Mouse (Mus musculus): ENCODE measurements around the gene Hist1h2bl.
"Not testable (repeated sequence)": the region's sequence is repeated elsewhere in the genome, so short reads cannot be mapped to it uniquely, and the experiment has no call there.

Gene Hist1h2bl

DNA sequence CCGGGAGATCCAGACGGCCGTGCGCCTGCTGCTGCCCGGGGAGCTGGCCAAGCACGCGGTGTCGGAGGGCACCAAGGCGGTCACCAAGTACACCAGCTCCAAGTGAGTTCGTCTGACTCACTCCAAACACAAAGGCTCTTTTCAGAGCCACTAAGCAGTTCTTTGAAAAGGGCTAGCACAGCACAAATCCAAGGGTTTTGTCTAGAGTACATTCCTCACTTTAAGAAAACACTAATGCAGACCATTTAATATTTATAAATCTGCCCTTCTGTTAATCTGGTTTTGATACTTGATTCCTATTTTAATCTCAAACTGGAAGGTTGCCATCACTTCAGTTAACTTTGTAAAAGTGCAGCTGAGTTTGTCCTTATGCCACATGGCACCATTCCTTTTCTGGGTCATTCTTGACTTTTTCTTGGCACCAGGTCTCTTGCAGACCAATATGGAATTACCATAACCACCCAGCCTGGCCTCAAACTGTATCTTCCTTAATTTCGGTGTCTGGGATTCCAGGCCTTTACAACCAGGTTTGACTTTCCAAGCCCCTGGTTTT is 6.5 kb upstream of the Hist1h2bl start:
- DNase-seq, result no peak

DNA sequence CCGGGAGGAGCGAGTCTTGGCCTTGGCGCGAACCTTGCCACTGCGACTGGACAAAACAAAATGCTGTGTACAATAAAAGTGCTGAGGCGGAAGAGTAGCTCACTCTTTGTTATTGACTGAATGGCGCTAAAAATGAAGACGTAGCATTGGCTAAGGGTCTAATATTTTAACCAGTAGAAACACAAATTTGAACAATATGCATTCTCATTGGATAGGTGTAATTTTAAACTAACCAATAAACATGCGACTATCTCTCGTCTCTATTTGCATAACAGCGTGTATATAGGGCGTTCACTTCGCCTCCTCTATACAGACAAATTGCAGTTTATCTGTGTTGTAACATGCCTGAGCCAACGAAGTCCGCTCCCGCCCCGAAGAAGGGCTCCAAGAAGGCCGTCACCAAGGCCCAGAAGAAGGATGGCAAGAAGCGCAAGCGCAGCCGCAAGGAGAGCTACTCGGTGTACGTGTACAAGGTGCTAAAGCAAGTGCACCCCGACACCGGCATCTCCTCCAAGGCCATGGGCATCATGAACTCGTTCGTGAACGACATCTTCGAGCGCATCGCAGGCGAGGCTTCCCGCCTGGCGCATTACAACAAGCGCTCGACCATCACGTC is 5.9 kb upstream of the Hist1h2bl start, which contains the start of gene Hist1h2bm:
Hist1h2bm (plus strand) TSS at position 288 of the 616 bp plus-strand sequence.
- DNase-seq, result peak; percentile 31 to 45

DNA sequence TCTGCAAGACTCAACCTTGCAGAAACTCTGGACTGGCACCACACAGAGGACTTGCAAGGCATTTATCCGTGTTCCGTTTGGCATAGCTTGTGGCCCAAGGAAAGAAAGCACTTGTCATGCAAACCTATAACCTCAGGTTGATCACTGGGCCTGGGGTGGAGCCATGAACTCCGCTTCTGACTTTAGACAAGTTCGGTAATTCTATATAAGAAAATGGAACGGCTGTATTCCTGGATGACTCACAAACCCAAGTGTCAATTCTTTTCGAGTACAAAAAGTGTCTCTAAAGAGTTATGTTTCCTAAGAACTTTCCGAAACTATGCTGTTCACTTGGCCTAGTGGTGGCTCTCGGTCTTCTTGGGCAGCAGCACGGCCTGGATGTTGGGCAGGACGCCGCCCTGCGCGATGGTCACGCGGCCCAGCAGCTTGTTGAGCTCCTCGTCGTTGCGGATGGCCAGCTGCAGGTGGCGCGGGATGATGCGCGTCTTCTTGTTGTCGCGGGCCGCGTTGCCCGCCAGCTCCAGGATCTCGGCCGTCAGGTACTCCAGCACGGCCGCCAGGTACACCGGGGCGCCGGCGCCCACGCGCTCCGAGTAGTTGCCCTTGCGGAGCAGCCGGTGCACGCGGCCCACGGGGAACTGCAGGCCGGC is 5.3 kb upstream of the Hist1h2bl start:
- not testable (repeated sequence) for DNase-seq

DNA sequence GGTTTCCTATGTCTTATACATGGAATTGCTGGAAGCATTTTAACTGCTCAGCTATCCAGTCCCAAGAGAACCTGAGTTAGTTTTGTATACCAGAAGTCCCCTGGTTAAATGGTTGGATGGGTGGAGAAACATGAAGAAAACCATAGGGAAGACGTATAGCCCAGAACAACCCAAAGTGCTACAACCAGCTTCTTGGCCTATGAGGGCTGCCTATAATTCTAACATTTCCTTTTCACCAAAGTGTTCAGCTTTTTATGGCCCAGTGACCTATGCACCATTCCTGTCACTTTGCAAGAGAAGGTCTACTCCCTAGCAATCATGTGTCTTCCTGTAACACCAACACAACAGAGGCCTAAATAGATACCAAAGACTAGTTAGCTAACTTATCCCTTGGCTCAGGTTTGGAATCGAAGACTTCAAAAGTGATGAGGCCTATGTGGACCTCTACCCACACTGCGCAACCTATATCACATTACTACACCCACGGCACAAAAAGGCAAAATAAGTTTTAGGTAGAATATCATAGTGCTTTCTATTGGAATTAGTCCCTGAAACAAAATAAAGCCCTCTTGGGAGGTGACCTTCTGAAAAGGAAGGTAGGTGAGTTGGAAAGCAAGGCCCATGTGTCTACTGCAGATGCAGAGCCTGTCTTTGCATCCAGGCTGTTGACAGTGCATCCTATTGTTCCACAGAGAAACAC is 2.6 kb upstream of the Hist1h2bl start:
- DNase-seq, result no peak

DNA sequence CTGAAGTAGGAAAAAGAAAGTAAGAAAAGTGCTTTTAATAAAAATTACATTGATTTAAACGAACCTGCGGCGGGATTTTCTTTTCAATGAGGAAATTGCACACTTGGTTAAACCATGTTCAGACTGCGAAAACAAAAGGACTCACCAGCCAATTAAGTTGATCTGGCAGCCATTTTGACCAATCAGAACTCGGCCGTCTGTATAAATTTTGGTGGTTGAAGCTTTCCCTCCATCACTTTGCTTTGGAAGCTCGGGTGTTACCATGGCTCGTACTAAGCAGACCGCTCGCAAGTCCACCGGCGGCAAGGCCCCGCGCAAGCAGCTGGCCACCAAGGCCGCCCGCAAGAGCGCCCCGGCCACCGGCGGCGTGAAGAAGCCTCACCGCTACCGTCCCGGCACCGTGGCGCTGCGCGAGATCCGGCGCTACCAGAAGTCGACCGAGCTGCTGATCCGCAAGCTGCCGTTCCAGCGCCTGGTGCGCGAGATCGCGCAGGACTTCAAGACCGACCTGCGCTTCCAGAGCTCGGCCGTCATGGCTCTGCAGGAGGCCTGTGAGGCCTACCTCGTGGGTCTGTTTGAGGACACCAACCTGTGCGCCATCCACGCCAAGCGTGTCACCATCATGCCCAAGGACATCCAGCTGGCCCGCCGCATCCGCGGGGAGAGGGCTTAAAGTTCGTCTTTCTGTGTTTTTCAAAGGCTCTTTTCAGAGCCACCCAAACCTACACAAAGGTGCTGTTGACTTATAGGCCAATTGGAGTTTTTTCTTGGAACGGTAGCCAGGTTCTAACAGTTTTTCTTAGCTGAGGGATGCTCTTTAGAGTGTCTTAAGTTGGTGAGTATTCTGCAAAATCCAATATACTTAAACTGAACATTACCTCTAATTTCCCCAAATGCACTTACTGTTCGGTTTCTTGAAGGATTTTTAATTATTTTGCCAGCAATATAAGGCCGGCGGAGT is 1.7 kb upstream of the Hist1h2bl start, which contains the start of gene Hist1h3h:
Hist1h3h (plus strand) TSS at position 263 of the 961 bp plus-strand sequence.
- DNase-seq, result peak; percentile 64 to 71

DNA sequence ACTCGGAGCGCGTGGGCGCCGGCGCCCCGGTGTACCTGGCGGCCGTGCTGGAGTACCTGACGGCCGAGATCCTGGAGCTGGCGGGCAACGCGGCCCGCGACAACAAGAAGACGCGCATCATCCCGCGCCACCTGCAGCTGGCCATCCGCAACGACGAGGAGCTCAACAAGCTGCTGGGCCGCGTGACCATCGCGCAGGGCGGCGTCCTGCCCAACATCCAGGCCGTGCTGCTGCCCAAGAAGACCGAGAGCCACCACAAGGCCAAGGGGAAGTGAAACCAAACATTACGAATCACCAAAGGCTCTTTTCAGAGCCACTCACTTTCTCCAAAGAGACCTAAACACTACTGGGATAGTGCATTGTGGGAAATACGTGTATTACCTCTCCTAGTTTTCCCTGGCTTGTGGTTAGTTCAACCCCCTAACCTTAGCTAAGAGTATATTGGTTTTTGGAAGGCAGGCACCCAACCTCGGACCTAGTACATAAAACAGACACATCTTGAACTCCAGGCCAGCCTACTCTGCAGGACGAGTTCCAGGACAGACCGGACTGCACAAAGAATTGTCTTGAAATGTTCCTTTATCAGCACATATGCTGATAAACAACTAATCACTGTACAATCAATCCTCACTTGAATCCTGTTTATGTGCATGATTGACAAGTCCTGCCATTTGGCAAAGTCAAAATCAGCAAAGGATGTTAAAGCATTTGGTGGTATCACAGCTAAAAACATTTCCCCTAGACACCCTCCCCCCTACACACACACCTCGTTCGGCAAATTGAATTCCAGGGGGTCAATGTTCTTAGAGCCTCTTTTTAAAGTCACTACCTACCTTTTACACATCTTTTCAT is 823 bp upstream of the Hist1h2bl start:
- peak in 1 of 2 experiments; percentile 14 for DNase-seq

DNA sequence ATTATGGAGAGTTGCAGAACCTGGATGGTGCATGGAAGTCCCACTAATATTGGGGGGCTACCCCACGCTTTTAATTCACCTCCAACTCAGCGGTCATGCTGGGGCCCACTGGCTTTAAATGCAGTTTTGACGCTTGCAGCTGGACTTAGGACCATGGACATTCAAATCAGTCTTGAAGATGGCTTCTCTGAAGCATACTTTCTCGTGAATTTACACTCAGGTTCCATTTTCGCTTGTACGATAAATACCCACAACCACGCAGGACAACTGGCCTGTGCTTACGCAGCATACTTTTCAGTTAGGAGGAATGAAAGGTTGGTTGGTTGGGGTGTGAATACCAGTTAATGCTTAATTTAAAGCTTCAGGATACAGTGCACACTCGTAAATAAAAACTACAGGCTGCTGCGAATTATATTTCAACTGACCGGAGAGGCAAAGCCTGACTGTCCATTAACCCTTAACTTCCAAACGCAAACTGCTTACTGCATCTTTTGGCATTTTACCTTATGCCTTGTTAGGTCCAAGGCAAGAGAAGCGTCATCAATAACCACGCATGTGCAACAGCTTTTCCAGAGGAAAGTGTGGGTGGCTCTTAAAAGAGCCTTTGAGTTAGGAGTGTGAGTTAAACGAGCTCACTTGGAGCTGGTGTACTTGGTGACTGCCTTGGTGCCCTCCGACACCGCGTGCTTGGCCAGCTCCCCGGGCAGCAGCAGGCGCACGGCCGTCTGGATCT is 646 bp downstream of the Hist1h2bl start:
- no peak for DNase-seq

DNA sequence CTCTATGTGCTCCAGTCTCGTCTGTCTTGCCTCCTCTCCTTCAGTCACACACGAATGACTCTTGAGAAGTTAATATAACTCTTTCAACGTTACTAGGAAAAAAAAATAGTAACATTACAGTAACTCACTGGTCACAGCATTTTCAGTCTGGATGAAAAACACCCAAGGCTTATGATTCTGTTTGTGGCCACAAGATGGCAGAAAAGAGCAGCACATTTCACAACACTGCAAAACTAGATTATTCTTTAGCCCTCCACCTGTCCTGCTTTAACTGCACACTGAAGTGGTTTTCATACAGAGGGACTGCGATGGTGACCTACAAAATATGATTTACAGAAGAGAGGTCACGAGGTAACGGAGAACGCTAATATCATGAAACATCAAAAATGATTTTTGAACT is 1.2 kb downstream of the Hist1h2bl start:
- DNase-seq, result peak in 1 of 2 experiments; percentile 55

DNA sequence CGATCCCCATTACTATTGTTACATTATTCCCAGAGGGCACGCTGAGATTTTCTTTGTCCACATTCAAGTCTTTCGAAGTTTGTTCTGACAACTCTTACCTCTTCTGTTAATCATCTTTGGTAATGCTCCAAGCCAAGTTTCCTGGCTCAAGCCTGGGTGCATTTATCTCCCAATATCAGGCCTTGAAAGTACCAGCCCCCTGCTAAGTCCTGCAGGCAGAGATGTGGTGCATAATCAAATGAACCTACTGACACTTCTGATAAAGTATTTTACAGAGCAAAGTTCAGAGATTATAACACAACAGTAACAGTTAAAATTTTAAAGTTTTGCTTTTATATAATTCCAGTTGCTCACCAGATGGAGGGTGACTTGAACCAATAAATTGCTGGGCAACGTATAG is 4.2 kb downstream of the Hist1h2bl start:
- no peak for DNase-seq

DNA sequence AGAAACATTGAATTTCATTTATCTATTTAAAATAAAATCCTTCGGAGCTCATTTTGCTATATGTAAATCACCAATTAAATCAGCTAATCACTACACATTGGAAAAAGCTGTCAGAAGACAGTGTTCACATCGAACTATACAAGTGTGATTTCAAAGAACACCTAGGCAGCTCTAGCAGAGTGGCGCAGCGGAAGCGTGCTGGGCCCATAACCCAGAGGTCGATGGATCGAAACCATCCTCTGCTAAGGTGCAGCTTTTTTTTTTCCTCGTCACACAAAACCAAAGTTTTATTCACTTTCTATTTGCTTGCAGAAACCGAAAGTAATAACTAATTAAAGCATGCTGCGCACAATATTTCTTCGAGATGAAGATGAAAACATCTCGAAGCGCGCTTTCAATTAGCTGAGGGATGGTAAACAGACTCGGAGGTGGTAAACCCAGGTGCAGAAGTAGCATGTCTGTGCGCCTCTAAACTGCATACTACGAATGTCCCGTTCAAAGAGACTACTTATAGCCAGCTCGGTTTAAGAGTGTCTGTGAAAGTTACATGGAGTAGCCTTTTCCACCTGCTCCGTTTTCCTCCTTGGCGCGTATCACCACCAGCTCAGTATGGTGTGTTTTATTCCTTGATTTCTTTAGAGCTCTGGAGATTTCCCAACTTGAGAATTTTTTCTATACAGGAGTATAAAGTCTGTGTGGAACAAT is 5.0 kb downstream of the Hist1h2bl start:
- peak; percentile 64 to 78 for DNase-seq

DNA sequence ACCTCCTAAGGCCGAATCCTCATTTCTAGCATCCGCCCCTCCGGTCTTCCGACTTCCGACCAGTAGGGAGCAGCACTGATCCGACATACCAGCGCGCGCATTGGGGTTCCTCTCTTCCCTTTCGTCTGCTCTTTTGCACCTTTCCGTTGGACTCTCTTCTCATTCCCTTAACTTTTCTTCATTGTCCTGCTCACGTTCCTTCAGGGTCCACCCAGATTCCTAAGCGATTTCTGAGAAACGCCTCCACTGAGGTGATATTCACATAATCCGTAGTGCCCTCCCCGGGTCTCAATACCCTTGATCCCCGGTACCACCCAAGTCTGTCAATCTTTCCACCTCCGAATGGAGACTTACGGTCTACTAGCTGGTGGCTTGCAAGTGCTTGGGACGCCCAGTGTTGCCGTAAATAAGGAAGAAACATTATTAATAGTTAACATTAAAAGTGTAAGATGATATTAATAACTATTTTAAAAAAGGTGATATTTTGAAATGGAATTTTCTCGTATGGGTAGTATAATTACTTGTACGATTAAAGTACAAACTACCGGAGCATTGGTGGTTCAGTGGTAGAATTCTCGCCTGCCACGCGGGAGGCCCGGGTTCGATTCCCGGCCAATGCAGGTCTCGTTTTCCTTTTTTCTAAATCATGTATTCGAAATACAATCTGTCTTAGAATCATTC is 5.8 kb downstream of the Hist1h2bl start:
- DNase-seq, result peak; percentile 75 to 88

DNA sequence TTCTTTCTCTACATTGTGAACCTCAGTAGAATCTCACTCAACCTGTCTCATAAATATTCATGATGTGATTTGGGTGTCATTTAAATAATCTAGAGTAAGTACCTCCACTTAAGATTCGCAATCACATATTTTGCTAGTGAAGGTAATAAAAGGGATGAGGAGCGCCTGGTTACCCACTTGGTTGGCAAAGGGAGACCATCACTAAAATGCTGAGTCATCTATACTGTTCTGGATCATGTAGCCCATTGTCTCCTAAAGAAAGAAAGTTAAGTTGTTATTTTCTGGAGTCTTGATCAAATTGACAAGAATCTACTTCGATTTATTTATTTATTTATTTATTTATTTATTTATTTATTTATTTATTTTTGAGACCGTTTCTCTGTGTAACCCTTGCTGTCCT is 9.3 kb downstream of the Hist1h2bl start:
- no peak for DNase-seq

DNA sequence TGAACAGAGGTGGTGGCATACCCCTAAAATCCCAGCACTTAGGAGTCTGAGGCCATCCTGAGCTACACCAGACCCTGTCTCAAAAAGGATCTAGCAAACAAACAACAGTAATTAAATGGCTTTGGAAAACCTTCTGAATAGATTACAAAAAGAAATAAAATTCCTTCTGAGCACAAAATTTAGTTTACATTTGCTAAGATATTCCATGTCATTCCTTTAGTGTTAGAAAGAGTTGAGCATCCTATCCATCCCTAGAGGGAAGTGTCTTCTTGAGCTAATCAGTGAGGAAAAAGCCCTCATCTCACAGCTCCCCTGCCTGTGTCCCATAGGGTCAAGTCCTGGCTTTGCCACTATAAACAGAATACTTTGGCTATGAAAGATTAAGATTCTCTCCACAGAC is 18.1 kb downstream of the Hist1h2bl start, which contains the start of gene Olfr1359:
Olfr1359 (plus strand) TSS at position 301 of the 400 bp plus-strand sequence.
- DNase-seq, result no peak

DNA sequence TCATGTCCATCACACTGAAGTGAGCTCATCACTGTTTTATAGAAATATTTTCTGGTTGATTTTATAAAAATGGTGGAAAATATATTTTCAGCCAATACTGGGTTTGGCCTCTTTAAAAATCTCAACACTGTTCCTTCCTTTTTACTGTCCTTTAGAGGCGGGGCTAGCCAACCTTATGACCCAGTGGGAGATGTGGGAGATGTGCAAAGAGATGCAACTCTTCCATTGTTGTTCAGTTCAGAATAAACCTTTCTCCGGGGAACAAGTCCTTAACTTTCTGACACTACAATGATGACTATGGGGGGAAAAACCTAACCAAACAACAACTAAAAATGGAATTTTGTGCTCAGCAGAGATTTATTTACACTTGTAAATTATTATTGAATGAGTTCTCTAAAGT is 38.6 kb downstream of the Hist1h2bl start, which contains the start of gene Olfr1360:
Olfr1360 (minus strand) TSS at position 101 of the 400 bp plus-strand sequence.
- no peak for DNase-seq

Measured in spleen, adult 18-20 months (tissue).